Mouse (Mus musculus) embryonic fibroblast, embryonic 13.5 days (primary cell): ENCODE measurements around the gene Ap1g1.

Experiments used
- CTCF ChIP-seq: IDR thresholded peaks from 2 replicates; pipeline ENCODE4 v1.5.1; 2011; ENCODE audit warnings: mild to moderate bottlenecking, control low read depth, low read length, moderate library complexity, borderline replicate concordance; ENCODE audit not compliant: insufficient read depth
- POLR2A ChIP-seq: IDR thresholded peaks from 2 replicates; pipeline ENCODE4 v1.6.1; 2011; ENCODE audit warnings: low read depth, mild to moderate bottlenecking, control low read depth, low read length, moderate library complexity

DNA sequence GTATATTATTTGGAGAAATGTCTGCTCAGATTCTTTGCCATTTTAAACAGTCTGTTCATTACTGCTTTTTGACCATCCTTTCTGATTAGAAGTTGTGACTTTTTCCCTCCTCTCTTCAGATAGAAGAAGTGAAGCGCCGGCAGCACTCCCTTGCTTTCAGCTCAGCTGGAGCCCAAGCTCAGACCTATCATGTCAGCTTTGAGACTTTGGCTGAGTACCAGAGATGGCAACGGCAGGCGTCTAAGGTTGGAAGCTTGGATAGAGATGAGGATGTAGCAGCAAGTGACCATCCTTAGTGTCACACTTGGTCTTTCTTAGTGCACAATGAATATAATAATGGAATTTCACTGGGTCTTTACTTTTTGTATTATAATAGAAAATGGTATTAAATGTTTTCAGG lies 129.0 kb downstream of the Ap1g1 start:
- TF ChIP-seq POLR2A (no peak), CTCF (no peak)
